Mouse (Mus musculus): ENCODE measurements around the gene Armc2. TPM values are rescaled to one million over a fixed set of nuclear protein-coding genes. Genes with fewer than 3 reads are reported as not detected.
A peak's percentile ranks its signal among the peaks of the same experiment; 100 is the strongest.

Gene Armc2
- total RNA-seq, 2 experiments from 2014 or later, result 1.2 to 1.6 TPM

- DNase-seq, result no peak
Observed at GRCm38 (mm10) chr10:41907473-41907872, 110.8 kb downstream of the Armc2 start.

GRCm38 (mm10) chr10:41901864-41902263 lies 116.4 kb downstream of the Armc2 start:
- no peak for DNase-seq

- DNase-seq, result no peak
Observed at GRCm38 (mm10) chr10:41901456-41901855, 116.8 kb downstream of the Armc2 start.

GRCm38 (mm10) chr10:41896865-41897264 lies 121.4 kb downstream of the Armc2 start:
- no peak for DNase-seq

- DNase-seq, result no peak
Observed at GRCm38 (mm10) chr10:41896425-41896824, 121.8 kb downstream of the Armc2 start.

GRCm38 (mm10) chr10:41893433-41894411 lies 124.5 kb downstream of the Armc2 start:
- DNase-seq, result peak; percentile 53

GRCm38 (mm10) chr10:41891312-41891711 lies 126.9 kb downstream of the Armc2 start:
- DNase-seq, result no peak

GRCm38 (mm10) chr10:41890537-41890936 lies 127.7 kb downstream of the Armc2 start:
- no peak for DNase-seq

- DNase-seq, result no peak
Observed at GRCm38 (mm10) chr10:41889566-41889965, 128.7 kb downstream of the Armc2 start.

- no peak for DNase-seq
Observed at GRCm38 (mm10) chr10:41888365-41888941, 129.8 kb downstream of the Armc2 start.

- peak; percentile 97 for DNase-seq
Observed at GRCm38 (mm10) chr10:41887080-41887821, 131.0 kb downstream of the Armc2 start.

GRCm38 (mm10) chr10:41883741-41884575 lies 134.3 kb downstream of the Armc2 start:
- DNase-seq, result no peak

GRCm38 (mm10) chr10:41881438-41881837 lies 136.8 kb downstream of the Armc2 start:
- DNase-seq, result no peak

- DNase-seq, result no peak
Observed at GRCm38 (mm10) chr10:41880777-41881176, 137.5 kb downstream of the Armc2 start.

- DNase-seq, result no peak
Observed at GRCm38 (mm10) chr10:41880206-41880605, 138.0 kb downstream of the Armc2 start.

GRCm38 (mm10) chr10:41879675-41880074 lies 138.6 kb downstream of the Armc2 start:
- no peak for DNase-seq

GRCm38 (mm10) chr10:41878344-41878743 lies 139.9 kb downstream of the Armc2 start:
- DNase-seq, result no peak

- DNase-seq, result no peak
Observed at GRCm38 (mm10) chr10:41875624-41876023, 142.6 kb downstream of the Armc2 start.

- no peak for DNase-seq
Observed at GRCm38 (mm10) chr10:41871564-41871963, 146.7 kb downstream of the Armc2 start.

GRCm38 (mm10) chr10:41870101-41870500 lies 148.1 kb downstream of the Armc2 start:
- no peak for DNase-seq

GRCm38 (mm10) chr10:41867956-41868355 lies 150.3 kb downstream of the Armc2 start:
- no peak for DNase-seq

GRCm38 (mm10) chr10:41866838-41867154 lies 151.4 kb downstream of the Armc2 start:
- no peak for DNase-seq
